Mouse (Mus musculus) gastrocnemius, postnatal 14 days (tissue): ENCODE data around the gene Camkmt. TPM values are rescaled to one million over a fixed set of nuclear protein-coding genes. Genes with fewer than 3 reads are reported as not detected.

Experiments used
- DNase-seq: peaks from one replicate; pipeline ENCODE4 v3.0.0; 2021; ENCODE audit warnings: mixed read lengths
- intact Hi-C: fragments of 180-260 bp; cut with DNase I; formaldehyde crosslinking; loops from one replicate; pipeline ENCODE4 v1.15.1; 2025; ENCODE audit warnings: low total_unique reads
- total RNA-seq, 2 experiments: library from RNA; stranded (reverse); gene quantifications; 2 replicates each; pipeline ENCODE4 v1.2.3; 2021

Camkmt gene
- total RNA-seq, 2 experiments from 2014 or later, result 1.5 to 1.7 TPM

DNA sequence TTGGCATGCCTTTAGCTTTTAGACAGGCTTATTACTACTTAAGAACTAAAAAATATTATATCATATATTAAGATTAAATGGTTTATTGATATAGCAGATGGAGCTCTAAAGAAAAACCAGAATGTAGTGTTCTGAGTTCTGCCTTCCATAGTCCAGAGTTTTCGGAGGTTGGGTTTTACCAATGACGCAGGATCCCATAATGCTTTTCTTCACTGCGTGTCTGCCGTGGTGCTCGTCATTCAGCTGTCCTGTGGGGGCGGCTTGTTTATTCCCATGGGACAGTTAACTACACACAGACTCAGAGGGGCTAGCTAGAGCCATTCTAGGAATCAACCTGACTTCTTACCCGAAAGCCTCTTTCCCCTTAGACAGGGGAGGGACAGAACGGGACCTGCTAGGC, 69.2 kb downstream of the Camkmt start:
- DNase-seq, result no peak
- intact Hi-C loops, result no loop called here

DNA sequence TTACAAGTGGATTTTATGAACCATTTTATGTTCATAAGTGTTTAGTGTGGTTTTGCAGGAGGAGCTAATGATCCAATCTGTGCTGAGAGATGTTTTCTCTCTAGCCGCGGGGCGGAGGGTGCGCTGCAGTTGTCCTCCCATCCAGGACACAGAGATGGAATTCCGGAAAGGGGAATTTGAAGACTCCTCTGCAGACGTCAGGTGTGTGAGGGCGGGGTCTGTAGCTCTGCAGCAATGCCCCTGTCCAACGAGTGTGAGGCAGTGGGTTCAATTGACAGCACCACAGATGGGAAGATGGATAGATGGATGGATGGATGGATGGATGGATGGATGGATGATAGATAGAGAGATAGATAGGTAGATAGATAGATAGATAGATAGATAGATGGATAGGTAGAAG, 70.4 kb downstream of the Camkmt start:
- intact Hi-C loops, result no loop called here
- no peak for DNase-seq

GRCm38 (mm10) chr17:85162569-85163271, 72.4 kb downstream of the Camkmt start:
- intact Hi-C loops, result no loop called here
- DNase-seq, result no peak

GRCm38 (mm10) chr17:85163272-85163610, 72.9 kb downstream of the Camkmt start:
- intact Hi-C loops, result no loop called here
- no peak for DNase-seq

DNA sequence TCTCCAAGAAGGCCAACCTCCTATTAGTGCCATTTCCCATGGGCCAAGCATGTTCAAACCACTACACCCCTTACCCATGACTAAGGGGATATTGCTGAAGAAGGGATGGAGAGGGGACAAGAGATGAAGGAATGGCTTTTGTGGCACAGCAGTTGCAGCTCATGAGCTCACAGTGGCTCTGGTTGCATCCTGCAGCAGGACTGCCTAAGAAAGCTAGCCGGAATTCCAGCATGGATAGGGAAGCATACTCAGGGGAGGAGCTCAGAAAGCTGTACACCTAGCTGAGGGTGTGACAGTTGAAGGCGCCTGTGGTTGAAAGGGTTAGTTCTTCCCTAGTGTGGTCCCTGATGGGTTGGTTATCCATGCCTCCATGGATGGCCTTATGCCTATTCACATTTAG, 78.4 kb downstream of the Camkmt start:
- DNase-seq, result no peak
- intact Hi-C loops, result no loop called here

DNA sequence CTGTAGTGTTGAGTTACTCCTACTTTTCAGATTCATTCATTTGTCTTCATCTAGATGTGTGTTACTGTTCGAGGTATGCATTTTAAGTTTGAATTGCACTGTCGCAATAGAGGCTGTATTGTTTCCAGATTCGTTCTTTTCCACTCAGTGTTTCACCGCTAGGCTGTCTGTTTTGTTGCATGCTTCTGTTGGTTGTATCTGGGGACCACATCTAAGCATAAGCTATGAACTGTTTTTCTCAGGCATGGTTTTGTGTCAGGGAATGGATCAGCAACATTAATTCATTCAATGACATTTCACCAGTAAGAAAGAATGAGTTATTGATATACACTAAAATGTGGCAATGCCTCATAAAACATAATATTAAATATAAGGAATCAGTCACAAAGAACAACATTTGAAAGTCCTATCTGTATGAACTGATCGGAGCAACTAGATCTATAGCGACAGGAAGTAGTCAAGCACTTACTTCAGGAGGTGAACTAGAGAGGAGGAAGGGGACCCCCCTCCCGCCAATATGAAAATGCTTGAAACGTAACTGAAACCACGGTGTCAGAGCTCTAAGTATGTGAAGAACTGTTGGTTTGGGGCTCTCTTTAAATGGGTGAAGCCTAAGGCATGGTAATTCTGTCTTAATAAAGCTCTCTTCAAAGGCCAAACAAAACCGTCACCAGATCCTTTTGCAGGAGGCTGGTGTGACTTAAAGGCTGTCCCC, 80.3 kb downstream of the Camkmt start:
- no peak for DNase-seq

DNA sequence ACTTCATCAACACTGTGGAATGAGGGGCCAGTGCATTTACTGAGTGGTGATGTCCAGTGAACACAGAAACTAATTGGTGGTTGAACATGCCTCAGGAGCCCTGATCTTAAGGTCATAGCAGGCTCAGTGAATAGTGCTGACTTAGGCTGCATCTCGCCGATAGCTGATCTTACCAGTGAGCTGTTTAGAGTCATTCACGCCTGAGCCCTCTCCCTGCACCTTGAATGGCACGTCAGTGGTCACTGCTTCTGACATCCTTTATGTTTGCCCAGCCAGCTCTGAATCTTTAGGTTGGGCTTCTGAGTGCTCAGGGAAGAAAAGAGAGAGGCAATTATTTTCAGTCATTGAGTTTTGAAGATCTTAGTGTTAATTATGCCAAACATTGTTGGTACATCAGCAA, 81.6 kb downstream of the Camkmt start:
- DNase-seq, result no peak
- intact Hi-C loops, result no loop called here

More for the DNA sequence above, 80.3 kb downstream of the Camkmt start:
- intact Hi-C loops, result no loop called here

GRCm38 (mm10) chr17:85177231-85177630, 86.9 kb downstream of the Camkmt start:
- no peak for DNase-seq

GRCm38 (mm10) chr17:85180471-85181060, 90.2 kb downstream of the Camkmt start:
- intact Hi-C loops, result no loop called here
- no peak for DNase-seq

More at GRCm38 (mm10) chr17:85177231-85177630, 86.9 kb downstream of the Camkmt start:
- intact Hi-C loops, result no loop called here

GRCm38 (mm10) chr17:85189227-85190127, 99.1 kb downstream of the Camkmt start:
- DNase-seq, result peak; percentile 72
- intact Hi-C loops, result loop anchor here (5.0 kb wide), 2 partner anchors 72 to 352 kb away; no protein-coding TSS in a partner anchor

DNA sequence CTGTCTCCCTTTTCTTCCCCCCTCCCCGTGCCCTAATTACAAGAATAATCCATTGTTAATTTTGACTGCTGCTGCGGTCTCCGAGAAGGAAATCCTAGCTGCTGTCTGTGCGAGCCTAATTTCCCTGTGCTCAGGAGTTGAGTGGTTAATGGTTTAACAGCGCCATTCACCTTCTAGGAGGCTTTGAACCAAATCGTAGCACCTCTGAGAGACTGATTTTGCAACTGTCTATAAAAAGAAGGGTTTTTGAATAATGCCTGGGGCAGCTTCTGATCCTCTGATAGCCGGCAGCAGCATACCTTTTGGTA, 99.7 kb downstream of the Camkmt start:
- no peak for DNase-seq
- intact Hi-C loops, result no loop called here

DNA sequence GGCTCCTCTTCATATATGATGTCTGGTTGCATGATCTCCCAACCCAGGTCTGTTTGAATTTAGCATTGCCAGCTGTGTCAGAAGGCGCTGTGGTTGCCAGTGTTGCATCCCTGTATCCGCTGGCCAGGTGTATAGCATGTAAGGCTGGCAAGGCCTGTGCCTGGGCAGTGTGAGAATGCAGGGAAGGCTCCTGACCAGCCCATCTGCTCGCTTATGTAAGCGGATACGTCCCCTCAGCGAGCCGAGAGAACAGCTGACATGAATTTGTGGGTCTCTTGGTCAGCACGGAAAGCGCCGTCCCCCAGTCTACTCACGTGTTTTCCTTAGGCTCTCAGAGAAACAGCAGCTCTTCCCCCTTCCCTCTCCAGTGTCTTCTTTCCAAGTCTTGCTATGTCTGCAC, 102.9 kb downstream of the Camkmt start:
- intact Hi-C loops, result loop anchor here (2.0 kb wide), 1 partner anchor 438 kb away; no protein-coding TSS in a partner anchor
- DNase-seq, result no peak

DNA sequence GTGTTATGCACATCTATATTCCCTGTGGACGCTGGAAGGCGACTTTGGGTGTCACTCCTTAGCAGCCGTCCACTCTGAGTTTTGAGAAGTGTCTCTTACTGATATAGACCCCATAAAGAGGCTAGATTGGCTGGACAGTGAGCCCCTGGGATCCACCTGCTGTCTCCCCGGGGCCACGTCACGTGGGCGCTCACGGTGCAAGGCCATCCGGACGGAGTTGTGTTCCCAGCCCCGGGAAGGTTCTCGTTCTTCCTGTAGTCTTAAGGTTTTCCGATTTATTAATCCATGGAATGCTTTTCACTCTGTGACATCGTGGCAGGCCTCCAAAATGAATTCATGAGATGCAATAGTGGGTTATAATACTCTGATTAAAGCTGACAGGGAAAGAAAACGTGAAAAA, 108.4 kb downstream of the Camkmt start:
- intact Hi-C loops, result no loop called here
- DNase-seq, result no peak

GRCm38 (mm10) chr17:85199321-85199720, 109.0 kb downstream of the Camkmt start:
- DNase-seq, result no peak
- intact Hi-C loops, result no loop called here

DNA sequence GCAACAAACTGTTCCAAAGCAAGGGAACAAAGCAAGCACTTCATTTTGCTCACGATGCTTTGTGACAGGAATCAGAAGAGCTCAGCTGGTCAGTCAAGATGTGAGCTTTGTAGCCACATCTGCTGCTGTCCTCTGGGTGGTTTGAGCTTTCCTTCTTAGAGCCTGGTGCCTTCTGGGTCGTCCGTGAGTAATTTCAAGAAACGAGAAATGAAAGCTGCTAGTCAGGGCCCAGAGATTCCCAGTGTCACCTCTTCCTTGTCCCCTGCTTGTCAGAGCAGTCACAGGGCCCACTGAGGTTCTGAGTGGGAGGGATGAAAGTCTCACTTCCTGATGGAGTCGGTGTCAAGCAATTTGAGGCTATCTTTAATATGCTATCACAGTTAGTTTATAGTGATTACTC, 127.7 kb downstream of the Camkmt start:
- intact Hi-C loops, result no loop called here

GRCm38 (mm10) chr17:85242109-85242508, 151.8 kb downstream of the Camkmt start:
- no peak for DNase-seq
- intact Hi-C loops, result no loop called here

More for the DNA sequence above, 127.7 kb downstream of the Camkmt start:
- DNase-seq, result no peak

DNA sequence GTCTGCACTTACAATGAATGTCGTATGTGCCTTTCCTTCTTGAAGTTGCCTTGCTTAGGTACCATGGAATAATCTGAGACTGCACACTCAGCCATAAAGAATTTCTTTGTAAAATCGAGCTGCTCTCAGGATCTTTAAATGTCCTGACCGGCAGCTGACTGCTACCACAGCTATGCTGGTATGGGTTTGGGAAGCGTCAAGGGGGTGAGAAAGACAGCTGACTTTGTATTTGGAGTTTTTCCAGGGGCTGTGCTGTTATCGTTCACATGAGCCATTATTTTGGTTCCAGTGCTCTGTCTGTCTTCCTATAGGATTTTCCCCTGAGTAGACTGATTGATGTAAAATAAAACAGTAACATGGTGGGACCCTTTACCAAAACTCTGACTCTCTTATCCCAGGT, 158.6 kb downstream of the Camkmt start:
- intact Hi-C loops, result no loop called here
- DNase-seq, result no peak

DNA sequence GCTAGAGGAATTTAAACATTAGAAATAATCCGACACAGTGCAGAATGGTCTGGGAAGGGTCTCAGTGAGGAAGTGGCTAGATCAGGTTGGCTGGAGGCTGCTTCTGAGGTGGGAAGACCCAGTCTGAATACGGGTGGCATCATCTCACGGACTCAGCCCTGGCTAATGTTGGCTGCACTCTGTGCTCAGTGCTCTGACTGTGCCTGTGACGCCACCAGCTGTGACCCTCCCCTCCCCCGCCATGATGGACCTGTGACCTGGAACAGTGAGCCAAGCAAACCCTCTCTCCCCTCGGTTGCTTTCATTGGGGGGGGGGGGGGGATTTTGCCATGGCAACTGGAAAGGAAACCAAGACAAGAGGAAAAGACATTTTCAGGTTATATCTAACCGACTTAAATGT, 159.4 kb downstream of the Camkmt start:
- intact Hi-C loops, result no loop called here
- no peak for DNase-seq

DNA sequence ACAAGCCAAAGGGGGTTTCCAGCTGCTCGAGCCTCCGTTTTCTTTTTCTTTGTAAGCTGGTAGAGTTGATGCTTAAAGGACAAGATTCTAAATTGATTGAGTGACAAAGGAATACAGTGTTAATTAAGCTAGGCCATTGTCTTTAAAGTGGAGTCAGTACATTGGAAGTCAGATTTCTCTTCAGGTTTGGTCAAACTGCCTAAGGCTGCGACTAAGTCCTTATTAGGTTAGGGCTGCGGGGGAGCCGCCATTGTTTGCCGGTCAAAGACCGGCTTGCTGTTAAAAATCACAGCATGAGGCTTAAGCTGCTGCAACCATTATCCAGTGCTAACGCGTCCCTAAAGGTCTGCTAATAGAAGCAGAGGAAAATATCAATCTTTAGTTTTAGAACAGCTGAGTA, 166.6 kb downstream of the Camkmt start:
- intact Hi-C loops, result no loop called here
- no peak for DNase-seq

DNA sequence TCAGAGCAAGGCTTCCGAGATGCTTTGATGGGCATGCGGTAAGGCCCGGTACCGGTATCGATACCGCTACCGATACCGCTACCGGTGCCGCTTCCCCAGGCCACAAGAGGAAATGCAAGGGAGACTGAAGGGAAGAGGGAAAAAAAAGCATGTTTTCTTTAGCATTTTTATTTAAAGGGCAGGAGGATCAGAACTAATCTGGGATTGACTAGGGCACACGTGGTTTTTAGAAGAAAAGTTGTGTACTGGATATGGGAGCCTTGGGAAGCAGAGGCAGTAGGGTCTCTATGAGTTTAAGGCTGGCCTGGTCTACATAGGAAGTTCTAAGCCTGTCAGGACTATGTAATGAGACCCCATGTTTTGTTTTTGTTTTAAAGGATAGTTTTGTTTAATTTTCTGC, 167.0 kb downstream of the Camkmt start:
- intact Hi-C loops, result no loop called here
- no peak for DNase-seq
